Mouse (Mus musculus): ENCODE results near the gene Cd52.

Cd52 gene

DNA sequence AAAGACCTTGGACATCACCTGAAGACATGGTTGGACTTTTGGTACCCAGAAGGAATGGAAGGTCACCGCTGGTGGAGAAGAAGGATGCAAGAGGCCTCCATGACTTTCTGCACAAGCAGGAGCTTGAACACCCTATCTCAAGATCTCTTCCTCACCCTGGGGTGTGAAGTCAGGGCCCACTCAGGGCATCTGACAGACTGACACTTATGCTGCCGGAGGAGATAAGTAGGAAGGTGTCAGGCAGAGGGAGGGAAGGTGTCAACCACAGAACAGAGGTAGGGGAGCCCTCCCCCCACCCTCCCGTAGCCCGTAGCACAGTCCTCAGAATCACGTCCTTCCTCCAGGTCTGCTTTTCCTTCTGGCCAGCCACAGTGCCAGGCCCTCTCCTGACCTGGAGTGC is 47.2 kb downstream of the Cd52 start:
- no peak for DNase-seq

DNA sequence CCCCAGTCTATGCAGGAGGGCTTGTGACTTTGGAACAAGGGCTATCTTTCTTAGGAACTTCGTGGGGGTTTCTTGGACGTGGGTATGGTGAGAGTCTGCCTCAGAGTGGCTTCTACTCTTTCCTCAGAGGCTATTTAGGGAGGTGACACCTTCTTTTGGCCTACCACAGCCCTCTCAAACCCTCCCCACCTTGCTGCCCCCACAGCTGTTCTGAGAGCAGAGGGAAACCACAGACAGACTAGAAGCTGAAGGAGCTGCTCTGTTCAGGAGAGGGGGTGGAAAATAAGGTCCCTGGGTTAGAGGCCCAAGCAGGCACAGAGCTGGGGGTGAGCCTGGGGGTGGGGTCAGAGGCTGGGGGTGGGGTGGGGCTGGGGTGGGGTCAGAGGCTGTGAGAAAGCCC is 51.8 kb downstream of the Cd52 start:
- DNase-seq = no peak

GRCm38 (mm10) chr4:134041317-134042123 is 53.4 kb downstream of the Cd52 start:
- DNase-seq = peak; percentile 11 to 38

- DNase-seq = peak; percentile 89 to 93
Observed at GRCm38 (mm10) chr4:134035953-134036352, 58.9 kb downstream of the Cd52 start.
